Mouse (Mus musculus): ENCODE measurements around the gene Omt2b.
"Not testable (repeated sequence)": the region's sequence is repeated elsewhere in the genome, so short reads cannot be mapped to it uniquely, and the experiment has no call there.

GRCm38 (mm10) chr9:78343055-78343454 lies 15.7 kb downstream of the Omt2b start:
- TF ChIP-seq ZC3H11A (IDR thresholded peaks at IDR 0.05; ENCODE audit: borderline replicate concordance, low read depth, low read length); HCFC1 (IDR thresholded peaks at IDR 0.05; ENCODE audit: borderline replicate concordance, insufficient read depth, low read length); ZNF384 (IDR thresholded peaks at IDR 0.05; ENCODE audit: low read depth, low read length); MAFK (IDR thresholded peaks at IDR 0.05; ENCODE audit: insufficient read depth, low read depth, low read length): not testable (repeated sequence)
